Mouse (Mus musculus) forebrain, embryonic 10.5 days (tissue): Measurements from ENCODE around the gene Mrpl37. TPM values are rescaled to one million over a fixed set of nuclear protein-coding genes. Genes with fewer than 3 reads are reported as not detected.

Source experiments
- DNase-seq: peaks from one replicate; pipeline ENCODE4 v3.0.0-alpha.2; 2017; ENCODE audit warnings: low spot score; ENCODE audit errors: extremely low spot score
- H3K27ac ChIP-seq: fragments of 300-500 bp; sonication (generic); 2 replicates; pipeline ENCODE4 v1.5.1; 2016; ENCODE audit warnings: mild to moderate bottlenecking
- H3K27me3 ChIP-seq: fragments of 300-500 bp; sonication (generic); 2 replicates; pipeline ENCODE4 v1.6.1; 2016; ENCODE audit warnings: mild to moderate bottlenecking; ENCODE audit not compliant: poor library complexity, severe bottlenecking
- H3K36me3 ChIP-seq: fragments of 300-500 bp; sonication (generic); replicated peaks from 2 replicates; pipeline ENCODE4 v1.6.1; 2016; ENCODE audit warnings: mild to moderate bottlenecking, moderate library complexity
- H3K4me1 ChIP-seq: fragments of 300-500 bp; sonication (generic); 2 replicates; pipeline ENCODE4 v1.6.1; 2016
- H3K4me3 ChIP-seq: fragments of 300-500 bp; sonication (generic); 2 replicates; pipeline ENCODE4 v1.5.1; 2016; ENCODE audit warnings: mild to moderate bottlenecking, moderate library complexity
- H3K9me3 ChIP-seq: fragments of 300-500 bp; sonication (generic); 2 replicates; pipeline ENCODE4 v1.6.1; 2016; ENCODE audit warnings: mild to moderate bottlenecking, moderate library complexity
- WGBS: fragments of 180-500 bp; shearing (Covaris S2); methylation state at CpG from one replicate; pipeline ENCODE4 v1.1.7; 2016; 5-methylcytosine and 5-hydroxymethylcytosine counted together
- polyA plus RNA-seq: library from polyadenylated mRNA; unstranded; fragments of >200 nt; fragmentation: Nextera tagmentation; extraction: Ambion mirVana; gene quantifications from 2 replicates; pipeline ENCODE4 v1.2.1, GENCODE M21; 2016

Mrpl37 gene
- polyA plus RNA-seq, 1 experiment from 2014 or later = 131 TPM

GRCm38 (mm10) chr4:107091696-107092095 lies 25.0 kb upstream of the Mrpl37 start:
- no peaks in the 10 kb centered on the region for H3K9me3 ChIP-seq
- no peaks in the 10 kb centered on the region for H3K27me3 ChIP-seq
- 87% methylated on average over 14 of the region's 14 CpGs for WGBS
- peaks cover 50% of the 10 kb centered on the region for H3K4me1 ChIP-seq
- no peak overlapping the region for H3K4me3 ChIP-seq
- peak overlapping the region; percentile 36; the same call in 1 of the 2 replicates for H3K27ac ChIP-seq
- H3K36me3 ChIP-seq = no peaks in the 10 kb centered on the region
- no peak for DNase-seq

GRCm38 (mm10) chr4:107084858-107085257 lies 18.2 kb upstream of the Mrpl37 start:
- H3K4me1 ChIP-seq = peaks cover 59% of the 10 kb centered on the region
- H3K9me3 ChIP-seq = no peaks in the 10 kb centered on the region
- peak overlapping the region; percentile 29 for H3K4me3 ChIP-seq
- 5% methylated on average over 6 of the region's 6 CpGs for WGBS
- H3K27ac ChIP-seq = peak overlapping the region; percentile 91
- no peaks in the 10 kb centered on the region for H3K27me3 ChIP-seq
- DNase-seq = peak; percentile 84
- H3K36me3 ChIP-seq = no peaks in the 10 kb centered on the region

- Histone ChIP-seq H3K27me3 (no peaks in the 10 kb centered on the region), H3K36me3 (no peaks in the 10 kb centered on the region), H3K4me1 (peaks cover 59% of the 10 kb centered on the region), H3K4me3 (peak overlapping the region; percentile 29), H3K27ac (peak overlapping the region; percentile 91), H3K9me3 (no peaks in the 10 kb centered on the region)
- 46% methylated on average over 1 of the region's 1 CpGs for WGBS
- peak; percentile 35 for DNase-seq
These were observed 17.7 kb upstream of the Mrpl37 start for GRCm38 (mm10) chr4:107084343-107084742.

DNA sequence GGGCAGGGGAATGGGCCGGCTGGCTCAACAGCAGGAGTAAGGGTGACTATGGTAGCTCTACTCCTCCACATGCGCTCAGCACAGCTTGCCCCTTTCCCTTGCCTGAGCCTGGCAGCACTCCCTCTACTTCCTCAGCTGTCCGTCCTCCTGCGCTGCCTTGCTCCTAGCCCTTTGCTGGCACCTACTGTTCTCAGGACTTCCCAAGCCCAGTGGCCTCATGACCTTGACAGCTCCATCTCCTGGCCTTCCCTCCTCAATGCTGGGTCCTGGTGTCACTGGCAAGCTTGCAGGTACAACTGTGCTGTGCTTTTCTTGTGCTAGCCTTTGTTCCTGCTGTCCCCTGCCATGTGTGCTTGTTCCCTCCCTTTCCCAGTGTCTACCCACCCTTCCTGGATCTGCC lies 16.5 kb upstream of the Mrpl37 start:
- Histone ChIP-seq H3K4me3 (no peak overlapping the region), H3K4me1 (peaks cover 57% of the 10 kb centered on the region), H3K9me3 (no peaks in the 10 kb centered on the region), H3K27ac (peak overlapping the region; percentile 91), H3K36me3 (no peaks in the 10 kb centered on the region), H3K27me3 (no peaks in the 10 kb centered on the region)
- 95% methylated on average over 4 of the region's 4 CpGs for WGBS
- DNase-seq = no peak

GRCm38 (mm10) chr4:107082185-107082584 lies 15.5 kb upstream of the Mrpl37 start:
- DNase-seq = no peak
- Histone ChIP-seq H3K9me3 (no peaks in the 10 kb centered on the region), H3K4me3 (no peak overlapping the region), H3K27me3 (no peaks in the 10 kb centered on the region), H3K4me1 (peaks cover 54% of the 10 kb centered on the region), H3K27ac (peak overlapping the region; percentile 63; the same call in 1 of the 2 replicates), H3K36me3 (no peaks in the 10 kb centered on the region)
- WGBS = 89% methylated on average over 3 of the region's 3 CpGs

DNA sequence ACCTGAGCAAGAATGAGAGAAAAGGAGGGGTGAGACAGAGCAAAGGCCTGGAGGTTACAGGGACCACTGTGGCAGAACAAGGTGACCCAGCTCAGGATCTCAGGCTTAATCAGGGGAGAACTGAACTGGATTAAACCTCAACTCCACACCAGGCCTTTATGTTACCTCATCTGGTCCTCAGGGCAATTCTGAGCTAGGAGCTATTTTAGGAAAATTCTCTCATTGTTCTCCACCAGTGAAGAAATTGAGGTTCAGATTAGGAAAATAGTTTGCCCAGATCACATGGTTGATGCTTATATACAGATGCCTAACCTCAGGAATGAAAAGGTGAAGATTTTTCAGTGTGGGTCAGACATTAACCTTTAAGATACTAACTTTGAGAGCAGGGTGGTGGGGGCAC lies 13.0 kb upstream of the Mrpl37 start:
- Histone ChIP-seq H3K27ac (no peak overlapping the region), H3K36me3 (no peaks in the 10 kb centered on the region), H3K9me3 (no peaks in the 10 kb centered on the region), H3K4me3 (no peak overlapping the region), H3K4me1 (peaks cover 43% of the 10 kb centered on the region), H3K27me3 (no peaks in the 10 kb centered on the region)
- DNase-seq = no peak

GRCm38 (mm10) chr4:107078894-107079293 lies 12.2 kb upstream of the Mrpl37 start:
- Histone ChIP-seq H3K27ac (0 out of 2 replicates have a peak overlapping the region, but pooled peaks have one; percentile 2), H3K36me3 (no peaks in the 10 kb centered on the region), H3K9me3 (no peaks in the 10 kb centered on the region), H3K4me3 (no peak overlapping the region), H3K27me3 (no peaks in the 10 kb centered on the region), H3K4me1 (peaks cover 34% of the 10 kb centered on the region)
- DNase-seq = no peak
- WGBS = 96% methylated on average over 4 of the region's 4 CpGs

DNA sequence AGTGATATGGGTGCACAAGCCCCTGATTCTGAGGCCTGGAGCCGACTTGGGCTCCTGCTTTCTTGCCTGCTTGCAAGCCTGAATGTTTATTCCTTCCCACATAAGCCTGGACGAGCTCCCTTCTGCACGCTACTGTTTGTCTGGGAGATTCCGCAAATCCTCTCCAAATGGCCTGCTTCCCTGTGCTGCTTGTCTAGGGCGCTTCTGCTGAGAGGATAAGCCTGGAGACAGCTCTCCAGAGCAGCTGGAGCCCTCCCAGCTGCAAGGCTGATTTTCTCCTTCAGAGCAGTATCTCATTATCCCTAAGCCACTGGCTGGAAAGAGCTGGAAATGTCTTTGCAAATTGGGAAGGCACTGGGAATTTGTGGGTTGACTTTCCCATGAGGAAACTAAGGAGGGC lies 8.8 kb upstream of the Mrpl37 start:
- H3K36me3 ChIP-seq = no peaks in the 10 kb centered on the region
- WGBS = 61% methylated on average over 5 of the region's 5 CpGs
- H3K4me3 ChIP-seq = no peak overlapping the region
- H3K27ac ChIP-seq = no peak overlapping the region
- H3K27me3 ChIP-seq = no peaks in the 10 kb centered on the region
- DNase-seq = no peak
- peaks cover 7% of the 10 kb centered on the region for H3K4me1 ChIP-seq
- no peaks in the 10 kb centered on the region for H3K9me3 ChIP-seq

- no peak overlapping the region for H3K4me3 ChIP-seq
- H3K27ac ChIP-seq = no peak overlapping the region
- DNase-seq = no peak
- H3K36me3 ChIP-seq = no peaks in the 10 kb centered on the region
- peaks cover 19% of the 10 kb centered on the region for H3K4me1 ChIP-seq
- no peaks in the 10 kb centered on the region for H3K9me3 ChIP-seq
- 88% methylated on average over 9 of the region's 9 CpGs for WGBS
- H3K27me3 ChIP-seq = peaks cover 5% of the 10 kb centered on the region; the same call in 1 of the 2 replicates
These were observed 5.7 kb upstream of the Mrpl37 start for GRCm38 (mm10) chr4:107072343-107072742.

DNA sequence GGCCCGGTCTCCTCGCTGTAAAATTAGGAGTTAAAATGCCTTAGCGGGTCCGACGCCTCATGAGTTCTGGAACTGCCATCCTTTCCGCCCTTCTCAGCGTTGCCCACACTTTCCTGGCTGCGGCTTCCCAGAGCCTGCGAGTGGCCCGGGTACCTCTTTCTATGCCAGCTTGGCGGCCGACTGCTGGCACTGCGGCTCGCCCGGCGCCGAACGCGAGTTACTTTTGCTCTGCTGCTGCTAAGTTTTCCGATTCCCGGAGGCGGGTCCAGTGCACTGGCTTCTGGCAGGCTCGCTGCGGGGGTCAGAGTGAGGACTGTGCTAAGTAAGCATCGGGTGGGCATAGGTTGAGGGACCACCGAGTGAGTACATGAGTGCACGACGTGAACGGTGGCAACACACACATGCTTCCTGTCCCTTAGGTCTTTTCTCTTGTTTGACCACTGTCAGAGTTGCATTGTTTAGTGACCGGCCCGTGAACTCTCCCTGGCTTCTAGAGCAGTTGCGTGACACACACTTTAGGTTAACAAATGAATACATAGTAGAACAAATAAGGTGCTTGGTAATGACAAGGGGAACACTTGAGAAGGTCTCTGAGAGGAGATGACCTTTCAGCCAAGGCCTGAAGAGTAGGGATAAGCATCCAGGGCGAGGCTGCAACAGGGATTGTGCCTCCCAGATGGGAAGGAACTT lies 628 bp upstream of the Mrpl37 start:
- peaks cover 5% of the 10 kb centered on the region; the same call in 1 of the 2 replicates for H3K27me3 ChIP-seq
- H3K4me3 ChIP-seq = peak overlapping the region; percentile 96
- peaks cover 30% of the 10 kb centered on the region for H3K4me1 ChIP-seq
- no peaks in the 10 kb centered on the region for H3K9me3 ChIP-seq
- peaks cover 27% of the 10 kb centered on the region for H3K36me3 ChIP-seq
- peak overlapping the region; percentile 92 for H3K27ac ChIP-seq
- 4% methylated on average over 33 of the region's 33 CpGs for WGBS
- DNase-seq = peak; percentile 52

DNA sequence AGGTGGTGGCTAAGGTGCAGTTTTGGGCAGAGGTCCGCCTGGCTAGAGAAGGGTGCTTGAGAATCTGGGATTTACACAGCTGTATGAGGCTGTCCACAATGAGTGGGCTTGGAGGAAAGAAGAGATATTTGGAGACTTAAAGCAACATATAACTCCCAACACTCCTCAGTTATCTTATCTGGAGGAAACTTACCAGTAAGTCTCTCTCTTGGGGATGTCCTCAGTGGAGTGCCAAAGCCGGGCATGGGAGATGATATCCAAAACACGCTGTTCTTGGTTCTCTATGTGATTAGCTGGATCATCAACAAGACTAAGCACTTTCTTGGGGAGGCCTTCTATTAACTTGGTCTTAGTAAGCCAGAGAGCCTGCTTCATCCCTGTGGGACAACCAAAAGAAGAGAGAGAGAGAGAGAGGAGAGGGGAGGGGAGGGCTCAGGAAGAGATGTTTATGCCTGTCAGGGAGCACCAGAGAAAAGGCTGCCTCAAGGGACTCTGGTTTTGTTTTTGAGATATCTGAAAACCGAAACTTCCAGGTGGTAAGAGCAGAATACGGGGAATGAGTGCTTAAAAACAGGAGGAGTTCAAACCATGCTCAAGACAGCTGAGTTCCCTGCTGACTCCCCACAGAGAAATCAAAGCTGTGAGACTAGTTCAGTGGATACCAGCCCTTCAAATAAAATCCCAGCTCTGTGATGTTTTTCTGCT lies 2.1 kb downstream of the Mrpl37 start:
- Histone ChIP-seq H3K36me3 (peaks cover 54% of the 10 kb centered on the region), H3K27ac (no peak overlapping the region)

GRCm38 (mm10) chr4:107063214-107063613 lies 3.5 kb downstream of the Mrpl37 start:
- Histone ChIP-seq H3K27me3 (peaks cover under 1% of the 10 kb centered on the region; the same call in 1 of the 2 replicates), H3K4me3 (no peak overlapping the region), H3K27ac (no peak overlapping the region), H3K9me3 (no peaks in the 10 kb centered on the region), H3K4me1 (peaks cover 25% of the 10 kb centered on the region), H3K36me3 (peaks cover 67% of the 10 kb centered on the region)
- no peak for DNase-seq
- WGBS = 89% methylated on average over 3 of the region's 3 CpGs

More for the DNA sequence above, 2.1 kb downstream of the Mrpl37 start:
- H3K4me3 ChIP-seq = no peak overlapping the region
- no peaks in the 10 kb centered on the region for H3K9me3 ChIP-seq
- peaks cover 30% of the 10 kb centered on the region for H3K4me1 ChIP-seq
- H3K27me3 ChIP-seq = peaks cover 5% of the 10 kb centered on the region; the same call in 1 of the 2 replicates
- no peak for DNase-seq
- WGBS = 93% methylated on average over 5 of the region's 5 CpGs

DNA sequence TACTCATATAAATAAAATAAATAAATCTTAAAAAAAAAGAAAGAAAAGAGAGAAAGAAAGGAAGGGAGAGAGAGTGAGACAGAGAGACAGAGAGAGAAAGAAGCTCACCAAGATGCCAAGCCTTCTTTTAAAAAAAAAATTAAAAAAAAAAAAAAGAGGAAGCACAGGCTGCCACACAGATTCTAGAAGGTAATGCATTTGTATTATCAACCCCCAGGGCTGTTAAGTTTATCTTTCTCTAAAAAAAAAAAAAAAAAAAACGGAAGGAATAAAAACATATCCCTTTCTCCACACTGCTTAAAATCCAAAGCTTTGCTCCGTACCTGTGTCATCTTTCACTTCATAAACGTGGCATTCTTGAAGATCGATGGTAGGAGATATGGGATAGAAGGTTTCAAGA lies 5.1 kb downstream of the Mrpl37 start:
- Histone ChIP-seq H3K9me3 (no peaks in the 10 kb centered on the region), H3K27me3 (no peaks in the 10 kb centered on the region), H3K4me1 (peaks cover 11% of the 10 kb centered on the region), H3K4me3 (no peak overlapping the region), H3K36me3 (peaks cover 84% of the 10 kb centered on the region), H3K27ac (no peak overlapping the region)
- no peak for DNase-seq
- 92% methylated on average over 4 of the region's 4 CpGs for WGBS
